Mouse (Mus musculus) cerebellum, adult 2 months (tissue): ENCODE data around the gene Gm17728.

ENCODE experiments used
- CTCF ChIP-seq: fragments of 200-500 bp; IDR thresholded peaks from 2 replicates; pipeline ENCODE4 v1.5.1; 2011; ENCODE audit warnings: low read depth, mild to moderate bottlenecking, control low read depth, low read length, moderate library complexity, borderline replicate concordance; ENCODE audit not compliant: insufficient read depth
- POLR2A ChIP-seq: fragments of 200-500 bp; IDR thresholded peaks from 2 replicates; pipeline ENCODE4 v1.6.1; 2011; ENCODE audit warnings: low read length, control low read depth, borderline replicate concordance; ENCODE audit not compliant: insufficient read depth

GRCm38 (mm10) chr17:9407640-9408039 is 14.2 kb upstream of the Gm17728 start:
- TF ChIP-seq CTCF, result no peak
- no peak for TF ChIP-seq POLR2A
